Mouse (Mus musculus): ENCODE data around the gene Alg9.

DNA sequence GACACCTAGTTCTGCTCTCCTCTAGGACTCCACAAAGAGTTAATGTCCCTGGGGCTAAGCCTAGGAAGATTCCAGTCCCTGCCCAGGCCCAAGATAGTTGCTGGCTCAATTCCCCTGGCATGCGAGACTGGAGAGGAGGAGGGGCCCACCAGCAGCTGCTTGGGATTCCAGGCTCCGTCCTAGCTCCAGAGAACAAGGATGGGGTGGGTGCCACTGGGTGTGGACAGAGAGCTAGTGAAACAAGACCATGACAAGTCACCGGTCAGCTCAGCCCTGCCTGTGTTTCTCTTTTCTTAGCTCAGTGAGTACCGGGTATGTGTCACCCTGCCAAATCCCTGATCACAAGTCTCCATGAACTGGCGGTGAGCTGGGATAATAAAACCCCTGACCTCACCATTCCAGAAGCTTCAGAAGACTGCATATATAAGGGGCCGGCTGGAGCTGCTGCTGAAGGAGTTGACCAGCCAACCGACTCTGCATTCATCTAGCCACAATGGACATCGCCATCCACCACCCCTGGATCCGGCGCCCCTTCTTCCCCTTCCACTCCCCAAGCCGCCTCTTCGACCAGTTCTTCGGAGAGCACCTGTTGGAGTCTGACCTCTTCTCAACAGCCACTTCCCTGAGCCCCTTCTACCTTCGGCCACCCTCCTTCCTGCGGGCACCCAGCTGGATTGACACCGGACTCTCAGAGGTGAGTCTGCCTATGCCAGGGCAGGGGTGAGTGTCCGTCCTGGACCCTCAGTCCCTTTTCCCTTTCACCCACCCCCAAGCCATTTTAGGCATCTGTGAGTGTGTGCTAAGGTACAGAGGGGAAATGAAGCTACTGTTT, 21.8 kb upstream of the Alg9 start:
- TF ChIP-seq MAX (IDR thresholded peaks at IDR 0.05) (no peak), CTCF (IDR thresholded peaks at IDR 0.05; ENCODE audit: control insufficient read depth, insufficient read depth, insufficient read length) (no peak), USF1 (IDR thresholded peaks at IDR 0.05; ENCODE audit: low read depth) (no peak)

All from C2C12 (cell line).